Mouse (Mus musculus): ENCODE results near the gene Gimap5. TPM values are rescaled to one million over a fixed set of nuclear protein-coding genes. Genes with fewer than 3 reads are reported as not detected.

The Gimap5 gene
- total RNA-seq (2023) = 0.57 TPM in 1 of 2 replicates, not detected in the other

DNA sequence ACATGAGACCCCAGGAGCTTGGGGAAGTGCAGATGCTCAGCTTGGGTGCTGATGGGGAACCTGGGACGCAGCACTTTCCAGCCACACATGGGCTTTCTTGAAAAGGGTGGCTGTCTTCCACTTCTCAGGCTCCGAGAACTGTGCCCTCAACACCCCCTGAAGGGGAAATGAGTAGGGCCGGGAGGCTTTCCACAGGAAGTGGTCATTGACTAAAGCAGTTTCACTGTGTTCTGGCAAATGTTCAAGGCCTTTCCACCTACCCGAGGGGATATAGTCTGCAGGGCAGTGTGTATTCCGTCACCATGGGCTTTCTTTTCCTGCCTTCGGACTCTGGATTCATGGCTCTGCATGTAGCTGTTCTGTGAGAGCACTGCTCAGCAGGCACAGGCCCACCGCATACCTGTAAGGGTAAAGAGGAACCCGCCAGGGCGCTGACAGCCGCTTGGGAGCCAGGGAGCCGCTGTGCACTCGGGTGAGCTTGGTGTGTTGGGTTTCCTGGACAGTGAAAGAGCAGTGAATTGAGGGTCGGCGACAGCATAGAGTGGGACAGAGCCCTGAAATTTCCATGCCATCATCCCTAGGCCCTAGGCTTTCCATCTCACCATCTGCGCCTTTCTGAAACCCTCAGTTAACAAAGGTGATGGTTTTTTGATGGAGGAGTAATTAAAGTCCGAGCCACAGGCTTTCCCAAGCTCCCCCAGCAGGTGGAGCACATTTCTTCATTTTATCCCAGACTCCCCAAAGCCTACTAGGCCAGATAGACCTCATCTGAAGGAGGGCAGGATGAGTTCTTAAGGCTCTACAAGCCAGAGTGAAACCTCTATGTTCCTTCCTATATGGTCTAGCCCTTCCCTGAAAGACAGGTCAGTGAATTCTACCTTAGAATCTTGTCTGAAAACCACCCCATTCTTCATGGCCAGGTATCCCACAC, at the start of gene Gimap5:
TSS of gene Gimap5 (plus strand) at position 239 of the 931 bp plus-strand sequence.

DNA sequence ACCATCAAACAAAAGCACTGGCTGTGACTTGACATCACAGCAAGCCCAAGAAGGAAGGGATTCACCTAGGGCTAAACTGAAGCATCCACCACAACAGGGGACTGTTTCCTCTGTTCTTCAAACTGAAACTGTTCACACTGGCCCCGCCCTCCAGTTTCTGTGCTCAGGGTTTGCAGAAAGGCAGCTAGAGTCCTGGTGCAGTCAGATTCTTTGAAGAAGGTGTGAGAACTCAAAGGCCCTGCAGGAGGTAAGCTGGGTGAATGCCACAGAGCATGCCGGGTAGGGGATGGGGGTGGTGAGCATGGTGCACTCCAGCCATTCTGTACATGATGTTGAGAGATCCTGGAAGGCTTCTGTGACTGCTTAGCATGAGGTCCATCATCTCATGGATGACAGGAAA, 27.5 kb upstream of the Gimap5 start, which contains the start of the genes Gm28053 and Gimap7:
TSS of gene Gm28053 (plus strand) at position 153 of the 400 bp plus-strand sequence.
TSS of gene Gimap7 (plus strand) at position 167 of the 400 bp plus-strand sequence.

DNA sequence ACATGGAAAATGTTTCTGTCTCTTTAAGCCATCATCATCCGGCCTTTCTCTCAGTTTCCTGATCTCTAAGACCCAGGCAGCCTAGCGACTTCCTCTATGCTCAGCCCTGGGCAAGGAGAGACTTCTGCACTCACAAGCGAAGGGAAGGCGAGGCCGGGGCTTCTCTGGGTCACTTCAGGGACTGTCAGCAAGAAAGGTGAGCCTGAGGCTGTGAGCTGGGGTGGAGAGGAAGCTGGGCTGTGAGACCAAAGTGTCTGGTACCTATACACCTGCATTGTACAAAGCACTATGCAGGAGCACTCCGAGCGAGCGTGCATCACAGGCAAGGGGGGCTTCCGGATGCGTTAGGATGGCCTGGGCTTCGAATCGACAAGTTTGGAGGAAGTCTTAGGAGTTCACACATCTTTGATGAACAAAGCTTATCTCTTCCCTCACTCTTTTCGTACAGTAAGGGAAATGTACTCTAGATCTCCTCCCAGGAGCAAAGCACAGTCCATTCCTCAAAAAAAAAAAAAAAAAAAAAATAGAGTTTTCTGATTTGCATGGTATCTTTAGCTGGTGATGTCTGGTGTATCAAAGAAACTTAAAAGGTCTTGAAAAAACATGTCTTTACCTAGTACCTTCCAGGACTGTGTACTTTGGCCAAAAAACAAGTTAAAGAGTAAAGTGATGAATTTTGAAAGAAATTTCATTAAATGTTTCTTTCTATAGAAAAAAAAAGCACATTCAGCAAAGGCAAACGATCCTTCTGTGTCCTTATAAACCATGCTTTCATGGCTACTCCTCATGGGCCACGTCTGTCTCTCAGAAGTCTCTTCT, 6.8 kb upstream of the Gimap5 start, which contains the start of gene Gimap1:
TSS of gene Gimap1 (plus strand) at position 94 of the 819 bp plus-strand sequence.

DNA sequence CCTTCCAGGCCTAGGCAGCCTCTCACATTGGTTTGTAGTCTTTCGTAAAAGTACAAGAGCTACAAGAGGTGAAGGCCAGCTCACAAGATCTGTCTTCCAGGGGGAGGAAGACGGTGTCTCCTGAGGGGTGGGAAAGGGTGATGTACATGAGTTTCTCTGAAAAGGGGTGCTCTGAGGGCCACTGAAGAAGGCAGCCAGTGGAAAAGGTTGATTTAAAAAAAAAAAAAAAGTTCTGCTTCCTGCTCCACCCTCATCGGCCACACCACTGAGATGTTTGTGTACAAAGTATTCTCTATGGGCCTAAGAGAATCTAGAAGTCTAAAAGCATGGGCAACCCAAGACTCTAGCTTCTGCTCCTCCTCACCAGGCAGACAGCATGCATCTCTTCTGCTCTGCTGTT, 24.7 kb downstream of the Gimap5 start, which contains the start of gene Gimap3:
TSS of gene Gimap3 (minus strand) at position 156 of the 400 bp plus-strand sequence.

Other genes with a start within 250 kb of the Gimap5 start
- 0.45 TPM in 1 of 2 replicates, not detected in the other for gene Atp6v0e2, start 208.6 kb upstream of the Gimap5 start, total RNA-seq (2023)
- 22.5 and 23.0 TPM in 2 replicates for gene Lrrc61, start 191.4 kb upstream of the Gimap5 start, total RNA-seq (2023)
- not detected in 2 replicates for gene Rarres2, start 173.4 kb upstream of the Gimap5 start, total RNA-seq (2023)
- not detected in 2 replicates for gene Gm45021, start 156.6 kb upstream of the Gimap5 start, total RNA-seq (2023)
- 2.2 and 2.9 TPM in 2 replicates for gene Repin1, start 152.3 kb upstream of the Gimap5 start, total RNA-seq (2023)
- gene Gm44965, start 152.3 kb upstream of the Gimap5 start, total RNA-seq (2023) = 2.2 TPM in 1 of 2 replicates, not detected in the other
- 0.32 and 0.57 TPM in 2 replicates for gene Zfp775, start 144.1 kb upstream of the Gimap5 start, total RNA-seq (2023)
- gene AI854703, start 119.4 kb upstream of the Gimap5 start, total RNA-seq (2023) = not detected in 2 replicates
- 0.11 and 0.38 TPM in 2 replicates for gene Gimap8, start 99.0 kb upstream of the Gimap5 start, total RNA-seq (2023)
- 2.1 and 3.1 TPM in 2 replicates for gene Gimap9, start 70.1 kb upstream of the Gimap5 start, total RNA-seq (2023)
- gene Gimap4, start 61.6 kb upstream of the Gimap5 start, total RNA-seq (2023) = 0.29 TPM in 1 of 2 replicates, not detected in the other
- 3.2 and 3.3 TPM in 2 replicates for gene Gimap6, start 38.0 kb upstream of the Gimap5 start, total RNA-seq (2023)
- gene Gm28053, start 27.6 kb upstream of the Gimap5 start, total RNA-seq (2023) = not detected in 2 replicates
- gene Gimap7, start 27.6 kb upstream of the Gimap5 start, total RNA-seq (2023) = not detected in 2 replicates
- gene Gimap1, start 7.1 kb upstream of the Gimap5 start, total RNA-seq (2023) = 0.32 TPM in 1 of 2 replicates, not detected in the other
- gene Gimap3, start 24.7 kb downstream of the Gimap5 start, total RNA-seq (2023) = 0.20 and 0.22 TPM in 2 replicates
- gene Tmem176a, start 94.7 kb downstream of the Gimap5 start, total RNA-seq (2023) = 6.0 and 6.9 TPM in 2 replicates
- 11.2 and 12.8 TPM in 2 replicates for gene Tmem176b, start 95.3 kb downstream of the Gimap5 start, total RNA-seq (2023)
- 0.60 TPM in 1 of 2 replicates, not detected in the other for gene Aoc1, start 126.7 kb downstream of the Gimap5 start, total RNA-seq (2023)
- not detected in 2 replicates for gene 1600015I10Rik, start 183.7 kb downstream of the Gimap5 start, total RNA-seq (2023)
- gene Doxl2, start 228.8 kb downstream of the Gimap5 start, total RNA-seq (2023) = not detected in 2 replicates
- gene Svs1, start 240.7 kb downstream of the Gimap5 start, total RNA-seq (2023) = not detected in 2 replicates